ENCODE assay signal across 14 mouse cellular contexts in the genomic region with DNA sequence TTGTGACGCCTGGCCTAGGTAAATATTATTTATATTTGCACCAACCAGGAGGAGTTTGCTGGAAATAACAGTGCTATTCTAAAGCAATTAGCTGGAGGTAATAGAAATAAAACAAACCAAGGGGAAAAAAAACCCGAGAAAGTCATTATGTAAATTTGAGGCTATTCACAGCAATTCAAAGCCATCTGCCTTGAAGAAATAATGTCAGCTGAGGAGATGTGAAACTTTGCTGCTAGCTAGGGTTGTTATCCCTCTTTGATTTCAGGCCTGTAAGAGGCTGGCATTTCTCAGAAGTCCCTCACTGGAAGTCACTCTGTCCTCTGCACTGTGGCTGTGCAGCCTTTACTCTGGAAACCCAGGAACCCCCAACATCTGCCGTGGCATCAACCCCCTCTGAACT.
"Had no signal": no experiment of that assay in that cellular context is flagged by ENCODE, and none has a peak within 500 bp of the region (broad histone marks: within the 10 kb centered on the region; RNA-seq: fewer than 3 reads in every experiment).

No protein-coding gene starts in this region.

- H3K36me3 ChIP-seq: kidney, embryonic 15.5 days; limb, embryonic 13.5 days; stomach, embryonic 15.5 days had no signal

- H3K27me3 ChIP-seq: kidney, embryonic 15.5 days; limb, embryonic 13.5 days; stomach, embryonic 15.5 days had no signal

- H3K27ac ChIP-seq: kidney, embryonic 15.5 days; limb, embryonic 13.5 days; liver, embryonic 14.5 days; stomach, embryonic 15.5 days had no signal

- DNase-seq: kidney, adult 2 months; kidney, postnatal 14 days; layer of hippocampus, adult 9-11 months; layer of hippocampus, postnatal 36 days; left cerebral cortex, postnatal 4 days; lung, adult 18-20 months; right cerebral cortex, postnatal 14 days; thymus, adult 2 months; thymus, postnatal 25 days had no signal

- H3K4me2 ChIP-seq: kidney, embryonic 15.5 days; limb, embryonic 13.5 days; stomach, embryonic 15.5 days had no signal

- ATAC-seq: midbrain, embryonic 16.5 days had no signal

- H3K9ac ChIP-seq: kidney, embryonic 15.5 days; limb, embryonic 13.5 days; liver, embryonic 14.5 days; stomach, embryonic 15.5 days had no signal

- H3K4me3 ChIP-seq: kidney, embryonic 15.5 days; limb, embryonic 13.5 days; stomach, embryonic 15.5 days had no signal

- H3K9me3 ChIP-seq: kidney, embryonic 15.5 days; limb, embryonic 13.5 days; stomach, embryonic 15.5 days had no signal

- H3K4me1 ChIP-seq: kidney, embryonic 15.5 days; limb, embryonic 13.5 days; stomach, embryonic 15.5 days had no signal
